Mouse (Mus musculus): ENCODE results near the gene Inpp5k.

GRCm38 (mm10) chr11:75605318-75605717, 25.5 kb upstream of the Inpp5k start:
- no peak for TF ChIP-seq CTCF (conservative IDR thresholded peaks at IDR 0.05; ENCODE audit: low read length)
- TF ChIP-seq POU5F1 (IDR thresholded peaks at IDR 0.05; ENCODE audit: borderline replicate concordance, low read length): no peak

All from E14TG2a.4 (cell line).